Mouse (Mus musculus): ENCODE results near the gene Ppp1r18. TPM values are rescaled to one million over a fixed set of nuclear protein-coding genes. Genes with fewer than 3 reads are reported as not detected.

The Ppp1r18 gene
- polyA plus RNA-seq, 1 experiment from 2014 or later = 30.3 TPM

- peaks cover 30% of the 10 kb centered on the region for H3K36me3 ChIP-seq
- 36% methylated on average over 9 of the region's 9 CpGs for WGBS
- peak overlapping the region; percentile 72 for H3K4me3 ChIP-seq (replicated peaks)
- H3K27ac ChIP-seq (replicated peaks) = peak overlapping the region; percentile 78
- peak overlapping the region; percentile 77 for H3K4me2 ChIP-seq (replicated peaks)
- H3K27me3 ChIP-seq = no peaks in the 10 kb centered on the region
- H3K9ac ChIP-seq = peak overlapping the region; percentile 35
- H3K9me3 ChIP-seq (replicated peaks) = no peaks in the 10 kb centered on the region
- ATAC-seq (ENCODE audit: insufficient number of reproducible peaks, low FRiP score, low TSS enrichment, low read depth) = no peak
- H3K4me1 ChIP-seq = peaks cover 60% of the 10 kb centered on the region
These were observed 4.9 kb downstream of the Ppp1r18 start for GRCm38 (mm10) chr17:35870151-35870883.

GRCm38 (mm10) chr17:35870884-35871696 is 5.7 kb downstream of the Ppp1r18 start:
- Histone ChIP-seq H3K4me3 (replicated peaks) (peak overlapping the region; percentile 72), H3K36me3 (peaks cover 35% of the 10 kb centered on the region), H3K9ac (no peak overlapping the region), H3K27ac (replicated peaks) (peak overlapping the region; percentile 78; the same call in 1 of the 2 replicates), H3K4me1 (peaks cover 60% of the 10 kb centered on the region), H3K9me3 (replicated peaks) (no peaks in the 10 kb centered on the region), H3K27me3 (no peaks in the 10 kb centered on the region), H3K4me2 (replicated peaks) (peak overlapping the region; percentile 77)
- 79% methylated on average over 8 of the region's 8 CpGs for WGBS
- no peak for ATAC-seq (ENCODE audit: insufficient number of reproducible peaks, low FRiP score, low TSS enrichment, low read depth)

GRCm38 (mm10) chr17:35873774-35874519 is 8.6 kb downstream of the Ppp1r18 start:
- Histone ChIP-seq H3K27me3 (no peaks in the 10 kb centered on the region), H3K4me3 (replicated peaks) (0 out of 2 replicates have a peak overlapping the region, but pooled peaks have one; percentile 4), H3K36me3 (peaks cover 44% of the 10 kb centered on the region), H3K9ac (no peak overlapping the region), H3K4me2 (replicated peaks) (peak overlapping the region; percentile 19; the same call in 1 of the 2 replicates), H3K27ac (replicated peaks) (peak overlapping the region; percentile 51; the same call in 1 of the 2 replicates), H3K4me1 (peaks cover 37% of the 10 kb centered on the region), H3K9me3 (replicated peaks) (no peaks in the 10 kb centered on the region)
- WGBS = 30% methylated on average over 21 of the region's 21 CpGs
- ATAC-seq (ENCODE audit: insufficient number of reproducible peaks, low FRiP score, low TSS enrichment, low read depth) = no peak; the same call in 1 of the 2 replicates

- peaks cover 32% of the 10 kb centered on the region for H3K4me1 ChIP-seq
- ATAC-seq (ENCODE audit: insufficient number of reproducible peaks, low FRiP score, low TSS enrichment, low read depth) = no peak
- no peak overlapping the region for H3K4me2 ChIP-seq (replicated peaks)
- H3K9ac ChIP-seq = no peak overlapping the region
- no peaks in the 10 kb centered on the region for H3K9me3 ChIP-seq (replicated peaks)
- no peak overlapping the region for H3K27ac ChIP-seq (replicated peaks)
- H3K27me3 ChIP-seq = no peaks in the 10 kb centered on the region
- WGBS = 74% methylated on average over 6 of the region's 6 CpGs
- H3K36me3 ChIP-seq = peaks cover 44% of the 10 kb centered on the region
- H3K4me3 ChIP-seq (replicated peaks) = no peak overlapping the region
These were observed 9.3 kb downstream of the Ppp1r18 start for GRCm38 (mm10) chr17:35874721-35875120.

GRCm38 (mm10) chr17:35879245-35880057 is 14.1 kb downstream of the Ppp1r18 start, which contains the start of gene Dhx16:
TSS of gene Dhx16 (plus strand) at chr17:35879819.
- H3K9ac ChIP-seq = peak within 1 kb of the TSS; percentile 90
- H3K27ac ChIP-seq (replicated peaks) = peak within 1 kb of the TSS; percentile 66
- 5% methylated on average over 66 of the region's 66 CpGs for WGBS
- H3K27me3 ChIP-seq = no peaks in the 10 kb centered on the region
- H3K4me3 ChIP-seq (replicated peaks) = peak within 1 kb of the TSS; percentile 97
- H3K36me3 ChIP-seq = peaks cover 51% of the 10 kb centered on the region
- peak; percentile 89 for ATAC-seq (ENCODE audit: insufficient number of reproducible peaks, low FRiP score, low TSS enrichment, low read depth)
- H3K9me3 ChIP-seq (replicated peaks) = no peaks in the 10 kb centered on the region
- peaks cover 13% of the 10 kb centered on the region for H3K4me1 ChIP-seq
- H3K4me2 ChIP-seq (replicated peaks) = peak within 1 kb of the TSS; percentile 72

GRCm38 (mm10) chr17:35882924-35883323 is 17.5 kb downstream of the Ppp1r18 start:
- no peak overlapping the region for H3K9ac ChIP-seq
- no peak overlapping the region for H3K27ac ChIP-seq (replicated peaks)
- no peak for ATAC-seq (ENCODE audit: insufficient number of reproducible peaks, low FRiP score, low TSS enrichment, low read depth)
- no peak overlapping the region for H3K4me2 ChIP-seq (replicated peaks)
- no peak overlapping the region for H3K4me3 ChIP-seq (replicated peaks)
- no peaks in the 10 kb centered on the region for H3K27me3 ChIP-seq
- H3K4me1 ChIP-seq = peaks cover 13% of the 10 kb centered on the region
- no peaks in the 10 kb centered on the region for H3K9me3 ChIP-seq (replicated peaks)
- peaks cover 59% of the 10 kb centered on the region for H3K36me3 ChIP-seq
- 92% methylated on average over 17 of the region's 17 CpGs for WGBS

- WGBS = 94% methylated on average over 14 of the region's 14 CpGs
- no peak for ATAC-seq (ENCODE audit: insufficient number of reproducible peaks, low FRiP score, low TSS enrichment, low read depth)
- H3K4me2 ChIP-seq (replicated peaks) = no peak overlapping the region
- H3K27me3 ChIP-seq = no peaks in the 10 kb centered on the region
- peaks cover 13% of the 10 kb centered on the region for H3K4me1 ChIP-seq
- H3K4me3 ChIP-seq (replicated peaks) = no peak overlapping the region
- H3K9me3 ChIP-seq (replicated peaks) = no peaks in the 10 kb centered on the region
- H3K27ac ChIP-seq (replicated peaks) = no peak overlapping the region
- peaks cover 68% of the 10 kb centered on the region for H3K36me3 ChIP-seq
- H3K9ac ChIP-seq = no peak overlapping the region
These were observed 18.4 kb downstream of the Ppp1r18 start for GRCm38 (mm10) chr17:35883777-35884176.

- WGBS = 78% methylated on average over 11 of the region's 17 CpGs
- Histone ChIP-seq H3K9ac (no peak overlapping the region), H3K4me1 (no peaks in the 10 kb centered on the region), H3K27me3 (no peaks in the 10 kb centered on the region), H3K27ac (replicated peaks) (no peak overlapping the region), H3K4me3 (replicated peaks) (no peak overlapping the region), H3K9me3 (replicated peaks) (no peaks in the 10 kb centered on the region), H3K36me3 (peaks cover 88% of the 10 kb centered on the region), H3K4me2 (replicated peaks) (no peak overlapping the region)
- ATAC-seq (ENCODE audit: insufficient number of reproducible peaks, low FRiP score, low TSS enrichment, low read depth) = no peak
These were observed 22.3 kb downstream of the Ppp1r18 start for GRCm38 (mm10) chr17:35887725-35888124.

- ATAC-seq (ENCODE audit: insufficient number of reproducible peaks, low FRiP score, low TSS enrichment, low read depth) = peak; percentile 94
- Histone ChIP-seq H3K4me2 (replicated peaks) (peak within 1 kb of the TSS; percentile 99), H3K36me3 (peaks cover 50% of the 10 kb centered on the region), H3K9me3 (replicated peaks) (no peaks in the 10 kb centered on the region), H3K27ac (replicated peaks) (peak within 1 kb of the TSS; percentile 89), H3K9ac (peak within 1 kb of the TSS; percentile 75), H3K27me3 (no peaks in the 10 kb centered on the region), H3K4me1 (peaks cover 18% of the 10 kb centered on the region), H3K4me3 (replicated peaks) (peak within 1 kb of the TSS; percentile 64)
- WGBS = under 1% methylated on average over 86 of the region's 86 CpGs
These were observed 31.6 kb downstream of the Ppp1r18 start, which contains the start of gene 2310061I04Rik for GRCm38 (mm10) chr17:35896781-35897643. TSS of gene 2310061I04Rik (minus strand) at chr17:35897431.

Measured in embryonic facial prominence, embryonic 15.5 days (tissue).